Mouse (Mus musculus) erythroid progenitor cell, adult 5-6 weeks (primary cell): ENCODE measurements at regions not wholly inside any gene's neighbourhood (a gene's known extent, or its start where the extent isn't known, plus 50 kb on each side); places are given as distances from the start of the nearest gene placed in this dataset.
"Not testable (repeated sequence)": the region's sequence is repeated elsewhere in the genome, so short reads cannot be mapped to it uniquely, and the experiment has no call there.

Source experiments
- ATAC-seq: replicated peaks from 2 replicates; pipeline ENCODE4 v1.8.0; 2016; ENCODE audit warnings: moderate number of reproducible peaks, mild to moderate bottlenecking, moderate TSS enrichment, inconsistent platforms; ENCODE audit not compliant: poor library complexity, low FRiP score, severe bottlenecking

- no peak for ATAC-seq
These were observed 156.7 kb downstream of the Cartpt start for GRCm38 (mm10) chr13:99743952-99744789.

DNA sequence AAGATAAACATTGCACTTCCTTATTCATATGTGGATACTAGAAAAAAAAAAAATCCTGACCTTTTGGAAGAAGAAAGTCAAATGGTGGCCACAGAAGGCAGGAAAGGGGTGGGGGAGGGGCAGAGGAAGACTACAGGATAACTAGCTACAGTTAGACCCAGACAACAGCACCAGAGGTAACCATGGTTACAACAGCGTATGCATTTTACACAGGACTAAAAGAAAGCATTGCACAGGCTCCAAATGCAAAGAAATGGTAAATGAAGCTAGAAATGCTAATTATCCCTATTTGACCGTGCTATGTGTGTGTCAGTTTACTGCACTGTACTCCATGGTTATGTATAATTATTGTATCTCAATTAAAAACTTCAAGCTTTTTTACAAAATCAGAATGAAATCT lies 158.4 kb downstream of the Cartpt start:
- no peak for ATAC-seq

GRCm38 (mm10) chr13:99741981-99742380 lies 158.9 kb downstream of the Cartpt start:
- no peak for ATAC-seq

DNA sequence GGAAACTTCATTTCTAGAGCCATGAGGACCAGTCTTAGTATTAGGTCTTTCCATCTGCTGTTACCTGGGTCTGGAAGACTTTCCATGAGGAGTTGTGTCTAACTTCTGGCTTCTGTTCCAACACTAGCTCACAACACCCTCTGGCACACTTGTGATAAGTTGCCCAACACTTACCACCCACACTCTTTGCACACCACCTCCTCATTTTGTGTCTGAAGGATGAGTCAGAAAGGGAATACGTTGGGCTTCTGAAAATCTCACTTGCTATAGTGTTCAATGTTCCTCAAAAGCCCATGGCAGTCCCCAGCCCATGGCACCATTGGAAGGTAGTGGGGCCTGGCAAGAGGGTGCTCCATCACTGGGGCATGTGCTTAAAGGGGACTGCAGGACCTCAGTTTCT lies 161.5 kb downstream of the Cartpt start:
- no peak for ATAC-seq

DNA sequence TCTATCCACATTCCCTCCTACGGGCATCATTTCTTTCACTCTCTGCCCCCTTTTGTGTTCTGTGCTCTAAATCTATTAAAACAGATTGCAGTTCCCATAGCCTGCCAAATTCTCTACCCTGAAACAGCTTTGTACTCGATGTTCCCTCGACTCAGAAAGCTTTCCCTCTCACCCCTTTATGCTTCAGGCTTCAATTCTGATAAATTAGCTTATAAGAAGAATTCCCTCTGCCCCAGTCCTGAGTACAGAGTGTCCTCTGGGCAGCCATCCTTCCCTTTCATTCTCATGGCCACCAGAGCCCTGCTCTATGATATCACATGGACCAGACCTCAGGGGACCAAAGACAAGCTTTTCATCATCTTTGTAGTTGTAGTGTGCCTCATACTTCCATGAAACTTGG lies 163.6 kb downstream of the Cartpt start:
- no peak for ATAC-seq

- ATAC-seq = no peak
These were observed 171.7 kb downstream of the Cartpt start for GRCm38 (mm10) chr13:99729145-99729544.

GRCm38 (mm10) chr13:99724245-99724644 lies 176.6 kb downstream of the Cartpt start:
- ATAC-seq = no peak

DNA sequence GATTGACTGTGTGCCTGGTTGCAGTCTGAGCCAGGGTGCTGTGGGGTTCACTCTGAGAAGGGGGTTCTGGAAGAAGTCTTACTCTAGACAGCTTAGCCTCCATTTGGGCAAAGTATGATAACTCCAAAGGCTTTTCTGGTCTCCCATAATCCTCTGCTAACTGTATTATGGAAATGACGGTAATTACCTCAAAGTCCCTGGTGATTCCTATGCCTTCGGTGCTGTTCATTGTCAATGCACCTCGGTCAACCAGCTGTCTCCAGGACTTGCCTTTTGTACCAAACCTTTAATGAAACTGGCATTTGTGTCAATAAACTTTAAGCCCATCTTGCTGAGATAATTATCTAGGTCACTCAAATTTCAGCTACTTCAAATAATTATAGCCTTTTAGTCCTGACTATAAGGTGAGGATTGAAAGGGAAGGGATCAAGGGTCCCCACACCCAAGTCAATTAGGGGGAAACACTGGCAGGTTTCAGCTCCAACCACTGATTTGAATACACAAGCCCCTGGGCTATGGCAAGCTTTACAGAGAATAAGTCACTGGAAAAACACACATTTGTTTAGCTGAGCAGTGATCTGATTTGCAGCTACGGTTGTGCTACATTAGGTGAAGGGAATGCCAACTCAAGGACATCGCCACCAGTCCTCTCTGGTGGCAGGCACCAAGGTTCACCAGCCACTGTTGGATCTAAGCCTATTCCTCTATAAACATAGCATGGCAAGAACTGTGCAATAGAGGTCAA lies 177.5 kb downstream of the Cartpt start:
- ATAC-seq = no peak

DNA sequence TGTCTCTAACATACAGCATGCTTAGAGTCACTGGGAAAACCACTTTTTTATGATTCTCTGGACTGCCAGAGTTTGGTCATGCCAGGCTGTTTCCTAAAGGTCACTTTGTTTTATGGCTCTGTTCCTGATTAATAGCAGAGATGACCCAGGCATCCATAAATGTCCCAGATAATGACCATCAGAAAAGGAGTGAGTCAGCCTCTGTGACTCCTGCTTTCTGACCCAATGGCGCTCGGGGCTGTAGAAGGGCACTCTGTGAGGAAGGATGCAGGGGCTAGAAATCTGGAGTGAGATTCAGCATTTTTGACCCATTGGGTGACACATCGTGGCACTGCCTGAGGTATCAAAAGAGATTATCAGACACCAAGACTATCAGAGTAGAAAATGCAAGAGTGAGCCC lies 180.3 kb downstream of the Cartpt start:
- ATAC-seq = no peak

- no peak for ATAC-seq
These were observed 180.2 kb upstream of the Map1b start for GRCm38 (mm10) chr13:99696559-99696890.

DNA sequence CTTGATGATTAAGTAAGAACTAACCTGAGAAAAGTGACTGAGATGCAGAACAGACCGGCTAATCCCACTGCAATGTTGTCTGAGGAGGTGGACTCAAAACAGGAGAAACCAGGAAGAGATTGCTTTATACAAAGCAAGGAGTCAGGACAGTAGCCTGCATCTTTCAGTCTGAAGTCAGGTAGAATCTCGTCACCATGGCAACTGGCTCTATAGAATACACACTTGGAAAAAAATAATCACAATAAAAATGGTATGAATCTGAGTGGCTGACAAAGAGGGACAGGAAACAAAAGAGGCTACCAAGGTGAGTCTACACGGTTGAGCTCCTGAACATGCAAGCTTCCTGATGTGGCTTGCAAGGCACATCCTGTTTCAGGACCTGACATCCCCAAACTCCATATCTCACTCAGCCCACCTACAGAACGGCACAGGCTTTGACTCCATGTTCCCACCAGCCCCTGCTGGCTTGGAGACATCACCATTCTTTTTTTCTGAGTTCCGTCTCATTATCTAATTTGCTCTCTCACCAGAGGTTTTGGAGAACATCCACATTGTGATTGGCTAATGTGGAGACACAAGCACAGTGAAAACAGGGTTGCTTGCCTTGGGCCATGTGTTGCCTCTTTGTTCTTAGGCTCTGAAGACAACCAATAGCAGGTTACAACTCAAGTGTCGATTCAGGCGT lies 179.7 kb upstream of the Map1b start:
- ATAC-seq = no peak

GRCm38 (mm10) chr13:99679934-99680333 lies 163.6 kb upstream of the Map1b start:
- ATAC-seq = no peak

GRCm38 (mm10) chr13:99679430-99679829 lies 163.1 kb upstream of the Map1b start:
- peak; percentile 57 for ATAC-seq

DNA sequence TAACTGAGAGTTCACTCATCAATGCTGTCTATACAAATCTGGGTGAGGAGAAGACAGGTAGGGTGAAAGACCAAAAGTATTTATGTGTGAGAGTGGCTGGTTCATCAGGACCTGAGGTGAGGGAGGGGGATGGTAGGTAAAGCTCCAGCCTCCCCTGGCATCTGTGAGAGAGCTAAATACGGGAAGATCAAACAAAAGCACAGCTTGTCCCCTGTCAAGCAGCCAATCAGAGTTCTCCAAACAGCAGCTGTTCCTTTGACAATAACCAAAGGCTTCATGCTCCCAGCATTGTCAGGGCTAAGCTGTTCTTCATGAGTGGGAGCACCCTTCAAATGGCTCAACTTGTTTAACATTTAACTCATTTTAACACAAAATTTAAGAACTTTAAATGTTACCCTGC lies 160.1 kb upstream of the Map1b start:
- no peak for ATAC-seq

- ATAC-seq = no peak
These were observed 159.6 kb upstream of the Map1b start for GRCm38 (mm10) chr13:99675951-99676350.

GRCm38 (mm10) chr13:99672714-99673113 lies 156.4 kb upstream of the Map1b start:
- ATAC-seq = no peak

- no peak for ATAC-seq
These were observed 155.4 kb upstream of the Map1b start for GRCm38 (mm10) chr13:99671747-99672146.

GRCm38 (mm10) chr13:99669987-99670534 lies 153.7 kb upstream of the Map1b start:
- ATAC-seq = no peak

DNA sequence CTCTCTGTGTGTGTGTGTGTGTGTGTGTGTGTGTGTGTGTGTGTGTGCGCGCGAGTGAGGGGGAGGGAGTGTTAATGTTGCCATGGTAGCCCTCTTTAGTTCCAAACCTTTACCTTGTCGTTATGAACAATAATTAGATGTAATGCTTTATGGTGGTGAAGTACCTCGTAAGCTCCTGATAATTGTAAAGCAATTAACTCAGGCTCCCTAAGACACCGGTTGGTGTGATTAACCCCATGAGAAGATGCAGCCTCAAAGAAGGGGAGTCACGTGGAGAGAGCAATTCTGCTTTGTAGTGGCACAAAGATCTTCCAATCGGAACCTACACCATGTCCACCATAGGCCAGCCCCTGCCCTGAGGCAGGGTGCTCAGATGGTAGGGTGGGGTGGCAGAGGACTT lies 152.3 kb upstream of the Map1b start:
- no peak for ATAC-seq

DNA sequence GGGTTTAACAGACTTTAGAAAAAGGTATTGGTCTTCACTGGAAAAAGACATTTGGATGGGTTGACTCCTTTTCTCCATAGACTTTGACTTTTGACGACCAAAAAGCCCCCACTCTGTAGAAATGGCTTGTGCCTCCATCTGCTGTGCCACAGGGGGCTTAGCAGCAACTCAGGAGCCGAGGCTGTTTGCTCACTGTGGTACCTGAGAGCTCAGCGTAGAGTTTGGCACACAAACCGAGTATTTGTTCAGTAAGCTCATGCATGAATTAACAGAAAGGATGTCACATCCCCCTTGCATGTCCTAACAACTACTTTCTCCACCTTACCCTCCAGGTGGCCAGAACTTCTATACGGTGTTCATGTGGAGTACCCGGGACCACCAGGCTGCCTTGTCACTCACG lies 149.7 kb upstream of the Map1b start:
- no peak for ATAC-seq

- ATAC-seq = not testable (repeated sequence)
These were observed 147.1 kb upstream of the Map1b start for GRCm38 (mm10) chr13:99663422-99663821.
